Mouse (Mus musculus) neural tube, embryonic 10.5 days (tissue): ENCODE results near the gene Boc.

Experiments used
- DNase-seq: peaks from one replicate; pipeline ENCODE4 v3.0.0-alpha.2; 2017; ENCODE audit warnings: low spot score; ENCODE audit errors: extremely low spot score

Boc gene

DNA sequence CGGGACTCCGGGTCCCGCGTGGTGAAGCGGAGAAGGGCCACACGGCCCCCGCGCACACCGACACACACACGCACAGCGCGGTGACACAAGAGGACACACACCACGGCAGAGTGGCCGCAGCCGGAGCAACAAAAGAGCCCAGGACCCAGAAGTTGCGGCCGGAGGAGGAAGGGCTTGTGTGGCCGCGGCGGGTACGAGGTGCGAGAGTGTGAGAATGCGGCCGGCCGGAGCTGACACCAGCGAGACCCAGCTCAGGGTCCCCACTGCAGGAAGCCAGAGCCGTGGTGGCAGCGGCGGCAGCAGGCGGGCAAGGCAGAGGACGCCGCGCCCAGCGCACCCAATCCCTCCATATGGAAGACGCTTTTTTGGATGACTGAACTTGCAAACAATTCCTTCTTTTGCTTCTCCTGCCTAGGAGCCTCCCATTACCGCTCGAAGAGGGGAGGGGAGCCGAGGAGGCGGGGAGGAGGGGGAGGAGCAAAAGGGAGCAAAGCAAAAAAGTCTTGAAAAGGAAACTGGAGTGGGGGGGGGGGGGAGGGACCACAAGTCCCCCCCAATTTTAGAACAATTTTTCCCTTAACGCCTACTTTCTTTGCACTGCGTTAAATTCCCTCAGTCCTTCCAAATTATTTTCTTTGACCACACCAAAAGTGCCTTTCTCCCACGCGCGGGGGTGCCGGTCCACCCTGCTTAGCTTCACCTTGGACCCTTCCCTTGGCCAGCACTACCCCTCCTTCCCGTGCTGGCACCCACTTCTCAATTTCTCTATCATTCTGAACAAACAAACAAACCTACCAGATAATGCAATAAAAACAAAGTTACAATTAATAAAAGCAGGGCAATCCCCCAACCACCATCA is at the start of gene Boc:
TSS of gene Boc (minus strand) at position 427 of the 859 bp plus-strand sequence.
- DNase-seq, result peak; percentile 76

DNA sequence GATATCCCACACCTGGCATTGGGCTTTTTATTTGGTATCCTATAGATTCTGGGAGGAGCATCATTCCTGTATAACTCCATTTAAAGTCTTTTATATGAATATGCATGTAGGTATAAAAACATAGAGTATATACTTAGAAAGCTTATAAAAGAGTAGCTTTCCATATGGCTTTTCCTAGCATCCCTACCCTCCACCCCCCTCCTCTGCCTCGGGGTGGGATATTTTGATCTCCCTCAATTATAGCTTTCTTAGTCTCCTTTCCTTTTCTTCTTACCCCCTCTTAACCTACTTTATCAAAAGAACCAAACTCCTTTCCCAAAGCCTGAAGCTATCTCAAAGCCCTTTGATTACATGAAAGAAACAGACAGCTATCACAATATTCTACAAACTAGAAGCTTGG is 47.9 kb upstream of the Boc start:
- no peak for DNase-seq

DNA sequence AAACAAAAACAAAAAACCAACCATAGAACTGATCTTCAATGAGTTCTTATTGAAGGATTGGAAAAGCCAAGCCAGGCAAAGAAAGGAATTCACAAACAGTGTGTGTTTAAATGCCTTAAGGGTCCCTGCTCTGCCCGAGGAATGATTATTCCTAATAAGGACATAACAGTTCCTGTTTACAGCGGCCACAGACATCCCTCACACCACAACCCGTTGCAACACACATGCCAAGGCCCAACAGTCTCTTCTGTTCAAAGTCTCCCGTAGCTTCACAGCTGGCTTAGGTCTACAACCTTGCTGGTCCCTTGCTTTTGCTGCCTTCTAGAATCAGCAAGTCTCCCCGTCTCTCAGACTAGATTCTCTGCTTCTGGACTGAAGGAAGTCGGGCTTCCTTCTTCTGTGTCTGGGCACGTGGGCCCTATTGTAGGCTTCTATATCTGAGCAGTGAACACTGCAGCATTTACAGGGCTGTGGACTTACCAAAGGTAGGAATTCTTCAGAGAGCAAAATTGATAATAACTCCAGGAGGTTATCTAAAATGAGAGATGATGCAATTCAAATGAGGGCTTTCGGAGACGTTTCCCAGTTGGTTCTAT is 45.4 kb upstream of the Boc start:
- DNase-seq, result no peak

- no peak for DNase-seq
These were observed 43.5 kb upstream of the Boc start for GRCm38 (mm10) chr16:44601999-44602794.

- no peak for DNase-seq
These were observed 42.5 kb upstream of the Boc start for GRCm38 (mm10) chr16:44601182-44601581.

GRCm38 (mm10) chr16:44597106-44597806 is 38.6 kb upstream of the Boc start:
- no peak for DNase-seq

DNA sequence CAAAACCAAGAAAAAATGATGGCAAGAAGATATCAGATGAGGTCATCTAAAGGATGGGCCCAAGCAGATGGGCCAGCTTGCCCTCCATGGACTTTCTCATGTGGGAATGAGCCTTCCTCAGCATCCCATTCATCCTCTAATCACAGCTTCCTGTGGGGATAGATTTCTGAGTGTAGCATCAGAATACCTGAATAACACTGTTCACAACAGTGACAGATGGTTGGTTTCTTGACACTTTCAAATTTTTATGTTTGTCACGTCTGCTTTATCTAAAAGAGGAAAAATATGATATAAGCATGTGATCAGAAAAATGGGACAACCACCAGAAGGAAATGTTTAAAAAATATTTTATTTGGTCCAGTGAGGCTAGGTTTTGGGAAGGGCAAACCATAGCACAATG is 30.8 kb upstream of the Boc start:
- no peak for DNase-seq

GRCm38 (mm10) chr16:44579421-44580024 is 20.8 kb upstream of the Boc start:
- DNase-seq, result no peak

DNA sequence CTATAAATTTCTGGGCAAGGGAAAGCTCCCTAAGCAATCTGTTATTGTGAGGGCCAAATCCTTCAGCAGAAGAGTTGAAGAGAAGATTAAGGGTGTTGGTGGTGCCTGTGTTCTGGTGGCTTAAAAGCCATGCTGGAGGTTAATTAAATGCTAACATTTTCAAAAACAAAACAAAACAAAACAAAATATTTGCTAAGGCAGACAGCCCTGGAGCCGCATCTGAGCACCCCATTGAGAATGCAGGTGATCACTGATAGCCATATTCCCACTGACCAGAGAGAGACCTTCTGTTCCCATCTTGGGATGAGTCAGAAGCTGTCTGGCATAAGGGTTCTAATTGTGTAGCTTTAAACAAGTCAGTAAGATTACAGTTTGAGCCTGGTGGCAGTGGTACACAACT is 19.9 kb upstream of the Boc start:
- no peak for DNase-seq

DNA sequence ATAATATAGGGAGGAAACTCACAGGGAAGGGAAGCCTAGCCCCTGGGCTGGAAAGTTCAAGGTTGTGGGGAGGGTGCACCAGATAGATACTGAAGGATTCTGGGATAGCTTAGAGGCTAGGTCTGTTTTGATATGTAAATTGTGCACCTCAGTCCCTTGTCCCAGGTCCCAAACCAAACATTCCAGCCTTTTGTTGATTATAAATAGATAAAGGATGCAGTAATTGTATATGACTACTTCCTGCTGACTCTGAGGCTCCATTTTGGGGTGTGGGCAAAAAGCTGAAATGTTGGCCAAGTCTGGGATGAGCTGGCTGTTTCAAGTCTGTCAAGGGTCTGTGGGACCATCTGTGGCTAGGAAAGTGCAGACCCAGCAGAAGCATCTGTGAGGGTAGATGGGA is 9.4 kb upstream of the Boc start:
- no peak for DNase-seq

DNA sequence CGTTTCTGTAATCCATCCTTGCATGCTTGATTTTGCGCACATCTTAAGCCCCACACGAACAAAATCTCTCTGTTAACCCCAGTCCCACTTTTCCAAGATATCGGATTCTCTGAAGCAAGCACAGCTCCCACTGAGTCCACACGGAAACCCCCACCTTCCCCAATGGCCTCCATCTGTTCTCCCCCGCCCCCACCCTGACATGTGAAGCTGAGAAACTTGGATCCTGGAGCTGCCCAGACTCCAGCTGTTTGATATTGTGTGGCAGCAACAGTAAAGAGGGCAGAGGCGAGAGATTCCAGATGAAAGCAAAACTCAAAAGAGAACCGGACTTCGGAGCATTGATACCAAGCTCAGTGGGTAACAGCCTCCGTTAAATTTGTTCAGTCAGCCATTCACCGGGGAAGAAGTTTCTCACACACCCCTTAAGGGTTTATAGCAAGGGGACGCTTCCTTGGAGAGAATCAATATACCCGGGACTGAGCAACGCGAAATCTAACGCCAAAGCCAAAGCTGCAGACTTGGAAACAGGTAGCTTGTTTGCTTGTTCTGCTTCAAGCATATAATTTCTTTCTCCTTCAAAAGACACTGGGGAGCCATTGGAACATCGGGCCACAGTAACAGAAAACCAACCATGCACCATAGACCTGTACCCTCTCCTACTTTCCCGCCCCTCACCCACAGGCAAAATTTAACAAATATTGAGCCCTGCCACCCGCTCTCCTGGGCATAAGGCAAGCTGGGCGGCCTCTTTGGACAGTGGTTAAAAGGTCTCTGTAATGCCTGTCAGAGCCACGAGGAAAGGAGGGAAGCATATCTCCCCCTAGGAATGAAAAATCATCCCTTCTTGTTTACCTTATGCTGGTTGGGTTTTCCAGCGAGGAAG is 6.9 kb upstream of the Boc start:
- peak; percentile 35 for DNase-seq

GRCm38 (mm10) chr16:44564359-44564758 is 5.7 kb upstream of the Boc start:
- DNase-seq, result no peak

DNA sequence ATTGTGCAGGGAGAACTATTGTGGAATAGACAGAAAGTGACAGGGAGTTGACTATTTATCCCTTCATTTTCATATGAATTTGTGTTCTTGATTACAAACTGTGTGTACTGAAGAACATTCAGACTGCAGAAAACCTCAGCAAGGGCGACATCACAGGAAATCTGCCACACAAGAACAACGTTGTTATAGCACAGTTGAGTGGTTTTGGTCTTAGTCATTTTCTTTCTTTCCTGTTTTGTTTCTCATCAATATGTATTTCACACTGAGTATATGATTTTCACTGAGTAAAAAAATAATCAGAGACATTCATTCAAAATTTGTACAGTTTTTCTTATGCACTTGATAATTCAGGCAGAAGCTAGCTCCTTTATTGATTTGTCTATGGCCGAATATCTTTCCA is 3.4 kb upstream of the Boc start:
- no peak for DNase-seq

DNA sequence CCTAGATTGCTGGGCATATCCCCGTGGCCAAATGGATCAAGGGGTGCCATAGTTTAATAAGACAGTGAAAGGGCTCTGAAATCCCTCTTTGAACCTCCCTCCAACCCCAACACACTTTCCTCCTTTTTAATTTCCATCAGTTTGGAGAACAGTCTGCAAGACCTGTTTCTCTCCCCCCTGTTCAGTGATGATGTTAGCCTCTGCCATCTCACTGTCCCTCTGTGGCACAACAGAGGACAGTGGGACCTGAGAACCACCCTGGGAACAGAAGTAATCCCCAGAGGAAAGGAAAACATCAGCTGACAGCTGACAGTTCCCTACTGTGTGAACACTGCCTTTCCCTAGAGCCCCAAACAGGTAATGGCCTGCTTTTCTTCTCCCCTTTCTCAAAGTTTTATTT is 1.5 kb upstream of the Boc start:
- DNase-seq, result no peak

DNA sequence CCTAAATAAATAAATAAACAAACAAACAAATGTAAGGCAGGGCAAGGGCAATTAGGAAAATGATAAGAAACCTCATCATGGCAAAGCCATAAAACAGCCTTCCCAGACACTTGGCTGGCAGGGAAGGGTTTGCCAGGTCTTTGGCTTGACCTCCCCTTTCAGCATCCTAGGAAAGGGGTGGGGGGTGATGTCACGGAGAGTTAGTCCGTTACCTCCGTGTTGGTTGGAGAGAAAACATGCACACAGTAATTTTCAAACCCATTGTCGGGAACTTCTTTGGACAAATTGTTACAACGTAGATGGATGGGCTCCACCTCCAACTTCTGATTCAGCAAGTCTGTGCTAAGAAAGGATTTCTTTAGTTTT is 616 bp upstream of the Boc start:
- no peak for DNase-seq

DNA sequence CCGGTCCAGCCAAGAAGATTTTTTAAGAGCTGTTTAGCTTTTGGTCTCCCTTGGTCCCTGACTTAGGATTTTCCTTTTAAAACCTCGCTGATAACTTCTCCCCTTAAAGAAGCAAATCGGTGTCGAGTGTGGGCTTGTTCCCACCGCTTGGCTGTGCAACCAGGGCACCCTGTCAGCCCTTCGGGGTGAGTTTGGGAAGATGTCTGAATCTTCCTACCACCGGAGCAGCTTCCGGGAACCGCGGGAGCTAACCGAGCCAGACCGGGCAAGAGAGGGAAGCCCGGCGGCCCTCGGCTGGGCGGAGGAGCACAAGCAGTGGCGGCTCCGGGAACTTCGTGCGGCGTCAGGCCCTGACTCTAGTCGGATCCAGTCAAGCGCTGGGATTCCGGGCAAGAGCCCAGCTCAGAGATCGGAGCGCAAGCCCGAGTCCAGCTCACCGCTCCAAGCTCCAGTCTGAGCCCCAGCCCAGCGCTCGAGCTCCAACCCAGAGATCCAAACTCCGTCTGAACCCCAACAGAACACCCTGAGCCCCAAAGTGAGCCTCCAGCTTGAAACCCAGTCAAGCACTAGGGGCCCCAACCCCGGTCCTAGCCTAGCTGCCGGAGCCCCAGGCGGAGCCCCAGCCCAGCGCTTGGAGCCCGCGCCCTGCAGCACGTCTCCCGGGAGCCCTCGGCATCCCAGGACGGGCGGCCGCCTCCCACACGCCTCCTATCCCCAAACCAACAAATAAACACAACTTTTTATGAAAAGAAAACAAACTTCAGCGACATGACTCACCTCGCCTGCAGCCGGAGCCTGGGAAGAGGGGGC is 831 bp downstream of the Boc start:
- peak; percentile 81 for DNase-seq

DNA sequence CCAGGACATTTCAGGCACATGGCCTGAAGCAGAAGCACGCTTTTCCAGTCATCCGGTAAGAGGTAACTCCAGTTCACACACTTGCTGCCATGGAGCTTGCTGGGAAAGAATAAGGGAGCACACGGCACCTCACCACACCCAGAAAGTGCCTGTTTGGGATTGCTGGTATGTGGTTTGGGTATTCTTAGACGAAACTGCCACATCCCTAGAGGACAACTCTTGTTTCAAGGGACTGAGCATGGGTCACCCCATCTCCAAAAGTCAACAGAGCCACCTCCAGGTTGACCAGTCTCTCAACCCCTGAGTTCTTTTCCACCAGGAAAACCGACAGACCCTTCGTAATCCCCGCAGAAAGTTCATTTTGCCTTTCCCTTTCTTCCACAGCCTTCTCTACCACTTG is 1.6 kb downstream of the Boc start:
- DNase-seq, result no peak

GRCm38 (mm10) chr16:44555791-44556709 is 2.6 kb downstream of the Boc start:
- DNase-seq, result no peak
